Mouse (Mus musculus) kidney, adult 11 months (tissue): ENCODE measurements around the gene Lrrc7.
"Not testable (repeated sequence)": the region's sequence is repeated elsewhere in the genome, so short reads cannot be mapped to it uniquely, and the experiment has no call there.

ENCODE experiments used
- DNase-seq: peaks from one replicate; pipeline ENCODE4 v3.0.0; 2022

The Lrrc7 gene

GRCm38 (mm10) chr3:158163127-158163526 lies 398.9 kb downstream of the Lrrc7 start:
- DNase-seq, result no peak

- DNase-seq, result no peak
Measured at GRCm38 (mm10) chr3:158161924-158162490, 400.0 kb downstream of the Lrrc7 start.

- no peak for DNase-seq
Measured at GRCm38 (mm10) chr3:158155515-158156286, 406.3 kb downstream of the Lrrc7 start.

- DNase-seq, result no peak
Measured at GRCm38 (mm10) chr3:158154134-158154533, 407.9 kb downstream of the Lrrc7 start.

- DNase-seq, result no peak
Measured at GRCm38 (mm10) chr3:158148998-158149397, 413.0 kb downstream of the Lrrc7 start.

GRCm38 (mm10) chr3:158140629-158141028 lies 421.4 kb downstream of the Lrrc7 start:
- no peak for DNase-seq

GRCm38 (mm10) chr3:158137796-158138195 lies 424.2 kb downstream of the Lrrc7 start:
- peak; percentile 4 for DNase-seq

GRCm38 (mm10) chr3:158131672-158132071 lies 430.3 kb downstream of the Lrrc7 start:
- DNase-seq, result no peak

GRCm38 (mm10) chr3:158131233-158131632 lies 430.8 kb downstream of the Lrrc7 start:
- no peak for DNase-seq

GRCm38 (mm10) chr3:158122899-158123298 lies 439.1 kb downstream of the Lrrc7 start:
- DNase-seq, result no peak

GRCm38 (mm10) chr3:158105260-158105659 lies 456.8 kb downstream of the Lrrc7 start:
- DNase-seq, result no peak

GRCm38 (mm10) chr3:158103467-158103866 lies 458.6 kb downstream of the Lrrc7 start:
- DNase-seq, result no peak

- not testable (repeated sequence) for DNase-seq
Measured at GRCm38 (mm10) chr3:158102530-158102929, 459.5 kb downstream of the Lrrc7 start.

- not testable (repeated sequence) for DNase-seq
Measured at GRCm38 (mm10) chr3:158102043-158102442, 460.0 kb downstream of the Lrrc7 start.

GRCm38 (mm10) chr3:158093919-158094318 lies 468.1 kb downstream of the Lrrc7 start:
- no peak for DNase-seq

GRCm38 (mm10) chr3:158091601-158092000 lies 470.4 kb downstream of the Lrrc7 start:
- DNase-seq, result no peak

GRCm38 (mm10) chr3:158077828-158078227 lies 484.2 kb downstream of the Lrrc7 start:
- no peak for DNase-seq

- DNase-seq, result no peak
Measured at GRCm38 (mm10) chr3:158077380-158077772, 484.6 kb downstream of the Lrrc7 start.

GRCm38 (mm10) chr3:158076685-158077379 lies 485.2 kb downstream of the Lrrc7 start:
- no peak for DNase-seq

GRCm38 (mm10) chr3:158075004-158075403 lies 487.0 kb downstream of the Lrrc7 start:
- DNase-seq, result no peak

- no peak for DNase-seq
Measured at GRCm38 (mm10) chr3:158068613-158069263, 493.3 kb downstream of the Lrrc7 start.

GRCm38 (mm10) chr3:158067916-158068315 lies 494.1 kb downstream of the Lrrc7 start:
- DNase-seq, result no peak

GRCm38 (mm10) chr3:158065256-158065655 lies 496.8 kb downstream of the Lrrc7 start:
- no peak for DNase-seq
